Mouse (Mus musculus) right cerebral cortex, adult 18-20 months (tissue): Measurements from ENCODE around the gene Sars2.
A peak's percentile ranks its signal among the peaks of the same experiment; 100 is the strongest.

Experiments
- DNase-seq: peaks from one replicate; pipeline ENCODE4 v3.0.0; 2022; ENCODE audit warnings: mixed read lengths

Sars2 gene

DNA sequence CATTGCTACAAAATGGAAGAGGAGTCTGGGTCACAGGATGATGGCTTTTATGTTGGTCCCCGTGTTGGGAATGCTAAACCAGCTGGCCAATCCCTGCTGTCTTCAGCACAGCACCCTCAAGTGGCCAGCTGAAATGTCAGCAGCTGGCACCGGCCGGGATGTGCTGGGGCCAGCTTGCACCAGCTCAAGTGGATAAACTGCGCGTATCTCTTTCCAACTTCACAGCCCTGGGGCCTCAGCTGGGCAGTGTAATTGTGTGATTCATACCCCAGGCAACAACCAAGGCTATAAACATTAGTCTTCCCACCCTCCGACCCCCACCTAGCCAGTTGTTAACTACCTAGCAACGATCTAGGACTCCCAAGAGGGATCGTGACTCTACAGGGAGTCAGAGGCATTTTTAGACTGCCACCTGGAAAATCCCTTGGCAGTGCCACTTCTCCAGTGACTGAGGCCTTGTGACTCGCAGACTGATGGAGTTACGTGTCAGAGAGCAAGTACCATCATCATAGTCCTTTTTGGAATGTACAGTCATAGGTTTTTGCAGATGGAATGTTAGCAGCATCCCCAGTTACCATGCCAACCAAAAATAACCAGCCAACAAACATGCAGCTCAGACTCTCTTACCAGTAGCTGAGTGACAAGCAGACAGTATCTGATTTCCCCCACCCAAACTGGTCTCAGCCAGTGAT, 14.0 kb upstream of the Sars2 start:
- peak; percentile 46 for DNase-seq

DNA sequence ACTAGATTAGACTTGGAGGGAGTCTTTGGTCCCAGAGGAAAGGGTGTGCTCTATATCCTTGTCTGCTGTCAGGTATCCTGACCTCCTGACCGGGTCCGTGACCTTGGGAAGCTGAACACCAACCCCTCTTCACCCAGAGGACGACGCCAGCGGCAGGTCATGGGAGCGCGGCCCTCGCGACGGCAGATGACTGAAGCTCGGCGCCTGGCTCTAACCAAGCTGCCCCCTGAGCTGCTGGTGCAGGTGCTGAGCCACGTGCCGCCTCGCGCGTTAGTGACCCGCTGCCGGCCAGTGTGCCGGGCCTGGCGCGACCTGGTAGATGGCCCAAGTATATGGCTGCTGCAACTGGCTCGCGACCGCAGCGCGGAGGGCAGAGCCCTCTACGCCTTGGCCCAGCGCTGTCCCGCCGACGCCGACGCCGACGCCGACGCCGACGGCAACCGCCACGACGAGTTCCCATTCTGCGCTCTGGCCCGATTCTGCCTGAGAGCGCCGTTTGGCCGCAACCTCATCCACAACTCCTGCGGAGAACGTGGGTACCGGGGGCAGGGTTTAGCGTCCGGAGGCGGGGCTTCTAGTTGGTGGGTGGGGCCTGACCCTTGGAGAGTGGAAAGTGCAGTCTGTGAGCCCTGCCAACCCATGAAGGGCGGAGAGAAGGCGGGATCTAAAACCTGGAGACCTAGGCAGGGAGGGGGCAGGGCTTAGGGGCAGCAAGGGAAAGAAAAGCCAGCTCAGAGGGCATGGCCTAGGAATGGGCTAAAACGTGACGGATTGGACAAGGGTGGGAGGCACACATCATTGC, 9.2 kb upstream of the Sars2 start:
- peak; percentile 57 for DNase-seq

DNA sequence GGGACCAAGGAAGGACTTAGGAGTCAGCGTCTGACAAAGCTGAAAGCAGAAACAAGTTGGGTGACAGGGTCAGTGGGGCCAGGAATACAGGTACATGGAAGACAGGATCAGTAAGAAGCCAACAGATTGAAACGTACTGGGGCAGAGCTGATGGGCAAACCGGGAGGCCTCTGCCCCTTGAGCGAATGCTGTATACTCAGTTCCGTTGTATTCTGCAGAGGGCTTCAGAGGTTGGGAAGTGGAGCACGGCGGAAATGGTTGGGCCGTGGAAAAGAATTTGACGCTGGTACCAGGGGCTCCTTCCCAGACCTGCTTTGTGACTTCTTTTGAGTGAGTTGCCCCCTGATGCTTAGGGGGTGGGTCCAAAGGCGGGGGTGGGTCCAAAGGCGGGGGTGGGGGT, 8.6 kb upstream of the Sars2 start:
- DNase-seq: no peak

DNA sequence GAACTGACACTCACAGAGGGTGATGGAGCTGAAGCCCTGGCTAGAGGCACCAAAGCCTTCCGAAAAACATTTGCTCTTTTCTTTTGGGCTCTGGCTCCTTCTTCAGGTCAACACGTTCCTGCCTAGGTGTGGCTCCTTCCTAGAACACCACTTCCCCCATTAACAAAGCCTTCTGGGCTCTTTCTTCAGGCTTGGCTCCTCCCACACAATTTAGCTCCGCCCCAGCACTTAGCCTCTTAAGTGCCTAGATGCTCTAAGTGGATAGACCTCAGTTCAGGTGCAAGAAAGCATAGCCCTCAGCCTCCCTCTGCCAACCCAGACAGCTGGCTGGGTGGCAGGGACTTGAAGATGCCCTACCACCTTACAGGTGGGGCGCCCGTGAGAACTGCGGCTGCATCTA, 6.1 kb upstream of the Sars2 start:
- DNase-seq: no peak

DNA sequence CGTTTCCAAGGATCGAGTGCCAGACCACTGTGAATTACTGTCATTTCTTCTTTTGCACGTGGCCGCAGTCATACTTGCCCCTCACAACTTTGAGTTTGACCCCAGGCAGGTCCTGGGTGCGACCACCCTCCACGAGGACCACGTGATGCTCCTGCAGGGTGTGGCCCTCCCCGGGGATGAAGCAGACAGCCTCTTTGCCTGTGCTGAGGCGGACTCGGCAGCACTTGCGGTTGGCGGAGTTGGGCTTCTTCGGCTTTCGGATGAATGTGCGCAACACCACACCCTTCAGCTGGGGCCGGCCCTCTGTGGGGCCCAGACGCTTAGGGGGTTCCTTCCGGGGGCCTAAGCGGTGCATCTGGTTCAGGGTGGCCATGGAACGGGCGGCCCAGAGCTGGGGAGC, 2.0 kb upstream of the Sars2 start:
- no peak for DNase-seq

DNA sequence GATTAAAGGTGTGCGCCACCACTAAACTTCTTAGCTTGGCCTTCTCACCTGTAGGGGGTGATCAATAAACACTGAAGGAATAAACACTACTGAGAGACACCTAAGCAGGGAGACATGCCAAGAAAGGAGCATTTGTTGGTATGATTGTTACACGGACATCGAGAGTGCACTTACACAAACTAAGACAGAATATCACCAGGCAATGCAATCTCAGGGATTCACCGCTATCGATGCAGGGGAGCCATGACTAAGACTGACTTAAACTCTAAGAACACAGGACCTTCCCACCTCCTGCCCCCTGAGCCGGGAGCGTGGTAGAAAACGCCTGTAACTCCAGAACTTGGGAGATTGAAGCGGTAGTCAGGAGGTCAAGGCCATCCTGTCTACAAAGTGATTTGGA, 843 bp upstream of the Sars2 start:
- DNase-seq: no peak

DNA sequence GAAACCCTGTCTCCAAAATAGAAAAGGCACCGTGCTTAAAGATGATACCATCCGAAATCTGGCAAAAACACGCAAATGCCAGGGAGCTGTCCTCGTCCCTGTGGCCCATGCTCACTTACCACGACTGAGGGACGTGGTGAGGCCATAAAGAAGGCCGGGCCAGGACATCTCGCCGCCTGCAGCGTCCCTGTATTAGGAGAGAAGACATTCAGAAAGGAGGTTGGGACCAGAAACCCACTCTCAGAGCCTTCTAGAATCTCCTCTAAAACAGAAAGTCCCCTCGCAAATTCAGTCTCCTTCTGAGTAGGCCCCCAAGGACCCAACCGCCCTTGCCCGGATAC, 454 bp upstream of the Sars2 start:
- DNase-seq: no peak

DNA sequence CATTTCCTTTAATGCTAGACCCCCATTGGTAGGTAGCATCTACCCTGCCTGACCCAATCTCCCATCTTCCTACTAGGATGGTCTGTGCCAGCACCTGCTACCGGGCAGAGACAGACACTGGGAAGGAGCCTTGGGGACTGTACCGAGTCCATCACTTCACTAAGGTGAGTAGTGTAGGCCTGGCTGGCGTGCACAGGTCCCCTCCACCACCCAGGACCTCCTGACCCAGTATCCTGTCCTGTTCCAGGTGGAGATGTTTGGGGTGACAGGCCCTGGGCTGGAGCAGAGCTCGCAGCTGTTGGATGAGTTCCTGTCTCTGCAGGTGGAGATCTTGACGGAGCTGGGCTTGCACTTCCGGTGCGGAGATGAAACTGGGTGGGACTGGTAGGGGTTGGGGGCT, 8.1 kb downstream of the Sars2 start:
- no peak for DNase-seq

DNA sequence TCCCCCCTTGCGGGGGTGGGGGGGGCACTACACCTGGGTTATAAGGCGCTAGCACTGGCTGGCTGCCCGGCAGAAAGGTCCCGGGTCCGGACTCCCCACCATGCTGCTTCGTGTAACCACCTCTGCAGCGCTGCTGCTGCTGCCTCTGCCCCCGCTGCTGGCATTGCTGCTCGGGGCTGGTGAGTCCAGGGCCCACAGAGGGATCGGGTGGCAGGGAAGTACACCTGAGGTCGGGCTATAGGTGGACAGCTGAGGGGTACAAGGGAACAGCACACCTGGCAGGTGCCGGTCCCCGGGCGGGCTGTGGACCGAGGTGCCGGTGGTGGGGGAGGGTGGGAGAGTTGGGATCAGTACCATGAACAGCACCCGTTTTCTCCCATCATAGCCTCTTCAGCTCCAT, 14.3 kb downstream of the Sars2 start, which contains the start of gene Ccer2:
Gene Ccer2 (plus strand): TSS at position 96 of the 400 bp plus-strand sequence.
- DNase-seq: no peak

DNA sequence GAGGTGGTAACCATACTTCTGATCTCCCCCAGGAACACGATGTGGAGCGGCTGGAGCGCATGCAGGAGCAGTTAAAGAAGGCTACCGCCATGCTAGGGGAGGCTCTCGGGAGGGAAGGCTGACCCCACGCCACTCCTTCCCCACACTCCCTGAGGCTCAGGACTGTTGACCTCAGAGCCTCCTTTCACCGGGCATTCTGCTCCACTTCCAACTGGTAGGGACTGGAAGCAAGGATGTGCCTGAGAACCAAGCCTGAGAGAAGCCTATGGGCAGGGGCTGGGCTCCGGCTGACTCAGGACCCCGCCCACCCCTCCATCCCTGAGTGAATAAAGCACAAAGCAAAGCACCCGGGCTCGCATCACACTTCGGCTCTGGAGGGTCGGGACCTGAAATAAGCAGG, 16.8 kb downstream of the Sars2 start:
- DNase-seq: no peak

DNA sequence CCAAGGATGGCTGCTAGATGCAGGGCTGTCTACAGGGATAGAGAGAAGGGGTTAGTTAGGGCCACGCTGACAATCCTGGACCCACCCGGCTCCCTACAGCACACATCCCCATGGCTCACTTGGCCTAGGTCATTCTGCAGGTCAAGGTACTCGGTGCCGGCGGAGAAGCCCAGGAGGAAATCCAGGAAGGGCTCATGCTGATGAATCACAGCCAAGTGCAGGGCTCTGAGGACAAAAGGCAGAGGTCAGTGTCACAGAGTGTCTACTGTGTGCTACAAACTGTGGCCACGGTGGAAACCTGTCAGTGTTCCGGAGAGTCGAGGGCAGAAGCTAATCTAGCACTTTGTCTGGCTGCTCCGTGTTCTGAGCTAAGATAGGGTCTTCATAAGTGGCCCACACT, 20.1 kb downstream of the Sars2 start:
- no peak for DNase-seq

DNA sequence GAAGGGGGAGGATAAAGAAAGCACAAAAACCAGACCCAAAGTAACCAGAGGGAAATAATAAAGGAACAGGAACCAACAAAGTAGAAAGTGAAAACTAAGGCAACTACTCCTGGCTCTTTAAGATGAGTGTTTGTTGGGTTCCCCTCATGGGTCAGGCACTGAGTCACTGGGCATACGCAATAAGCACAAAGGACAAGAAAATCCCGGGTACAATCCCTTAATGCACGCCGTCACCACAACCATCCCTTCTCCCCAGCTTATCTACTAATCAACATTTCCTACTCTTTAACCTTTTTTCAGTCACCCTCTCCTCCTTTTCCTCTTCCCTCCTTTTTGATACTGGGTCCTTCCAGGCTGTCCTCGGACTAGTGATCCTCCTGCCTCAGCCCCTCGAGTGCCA, 23.4 kb downstream of the Sars2 start:
- DNase-seq: no peak

DNA sequence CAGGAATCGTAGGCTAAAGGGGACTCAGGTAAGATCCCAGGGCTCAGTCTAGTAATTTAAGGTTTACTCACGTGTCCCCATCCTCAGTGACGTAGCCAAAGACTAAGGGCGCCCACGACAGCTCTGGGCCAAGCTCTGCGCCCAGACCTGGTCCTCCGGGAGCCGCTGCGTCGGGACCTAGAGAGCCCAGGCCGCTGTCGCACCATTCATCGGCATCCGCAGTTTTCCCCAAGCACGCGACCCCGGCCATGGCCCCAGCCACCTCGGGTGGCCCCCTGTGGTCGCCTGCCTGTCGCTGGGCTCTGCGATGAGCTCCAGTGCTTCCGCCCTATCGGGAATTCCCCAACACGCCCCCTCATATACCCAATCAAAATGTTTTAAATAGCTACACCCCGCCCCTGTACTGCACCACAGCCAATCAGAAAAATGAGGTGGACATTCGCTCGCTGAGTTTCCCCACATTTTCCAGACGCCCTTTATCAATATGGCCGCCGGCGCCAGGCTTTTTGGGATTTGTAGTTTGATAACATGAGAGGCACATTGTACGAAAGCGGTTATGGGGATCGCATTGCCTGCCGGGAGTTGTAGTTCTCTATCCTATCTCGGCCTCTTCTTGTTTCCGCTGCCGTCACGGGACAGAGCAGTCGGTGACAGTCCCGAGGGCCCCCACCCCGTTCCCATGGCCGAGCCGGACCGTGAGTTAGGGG, 24.5 kb downstream of the Sars2 start, which contains the start of gene Sirt2:
Gene Sirt2 (plus strand): TSS at position 563 of the 707 bp plus-strand sequence.
- peak; percentile 99 for DNase-seq

DNA sequence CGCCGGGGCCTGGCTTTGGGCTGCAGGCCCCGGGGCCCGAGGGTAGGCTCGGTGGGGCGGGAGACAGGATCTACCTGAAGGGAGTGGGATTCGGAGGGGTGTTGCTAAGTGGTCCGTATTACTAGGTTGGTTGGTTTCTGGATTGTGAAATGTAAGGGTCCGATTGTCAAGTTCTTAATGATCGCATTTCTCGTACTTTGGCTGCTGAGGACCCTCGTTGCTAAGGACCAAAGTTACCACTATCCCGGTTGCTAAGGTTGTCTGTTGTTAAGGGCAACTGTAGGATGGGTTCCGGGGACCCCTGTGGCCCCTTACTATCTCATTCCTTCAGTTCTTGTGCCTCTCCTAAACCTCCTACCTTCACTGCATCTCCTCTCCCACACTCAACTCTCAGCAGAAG, 25.1 kb downstream of the Sars2 start:
- DNase-seq: no peak

DNA sequence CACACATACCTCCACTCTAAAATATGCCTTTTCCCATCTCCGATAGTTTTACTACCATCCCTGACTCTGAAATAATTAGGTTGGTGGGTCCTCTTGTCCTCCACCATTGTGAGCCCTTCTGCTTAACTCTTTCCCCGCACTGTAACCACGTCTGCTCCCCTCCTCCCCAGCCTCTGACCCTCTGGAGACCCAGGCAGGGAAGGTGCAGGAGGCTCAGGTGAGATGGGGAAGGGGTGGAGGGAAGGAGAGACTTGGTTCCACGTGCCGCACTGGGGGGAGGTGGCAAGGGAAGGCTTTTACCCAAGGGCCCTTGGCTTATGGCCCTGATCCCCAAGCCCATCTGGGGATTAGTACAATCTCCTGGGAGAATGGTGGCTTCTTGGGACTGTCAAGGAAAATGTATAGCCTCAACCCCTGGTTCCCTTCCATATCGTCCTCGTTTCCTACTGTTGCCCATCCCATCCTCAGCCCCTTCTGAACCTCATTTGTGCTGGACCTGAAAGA, 25.7 kb downstream of the Sars2 start, which contains the start of gene Nfkbib:
Gene Nfkbib (minus strand): TSS at position 51 of the 504 bp plus-strand sequence.
- DNase-seq: no peak

DNA sequence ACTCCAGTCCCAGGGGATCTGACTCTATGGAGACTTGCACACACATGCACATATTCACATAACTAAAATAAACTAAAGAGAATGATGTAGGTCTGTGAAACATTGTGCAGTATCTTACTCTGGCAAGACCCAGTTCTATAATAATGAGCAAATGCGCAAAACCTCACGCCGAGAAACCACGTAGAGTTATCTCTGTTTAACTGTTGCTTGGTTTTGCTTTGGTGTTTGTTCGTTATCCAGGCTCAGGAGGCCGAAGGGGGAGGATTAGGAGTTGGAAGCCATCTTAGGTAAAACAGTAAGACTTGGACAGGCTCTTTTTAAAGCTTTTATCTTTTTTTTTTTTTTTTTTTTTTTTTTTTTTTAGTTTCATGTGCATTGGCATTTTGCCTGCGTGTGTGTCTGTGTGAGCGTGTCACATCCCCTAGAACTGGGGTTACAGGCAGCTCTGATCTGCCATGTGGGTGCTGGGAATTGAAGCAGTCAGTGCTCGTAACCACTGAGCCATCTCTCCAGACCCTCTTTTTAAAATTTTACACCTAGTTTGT, 27.7 kb downstream of the Sars2 start:
- DNase-seq: no peak

DNA sequence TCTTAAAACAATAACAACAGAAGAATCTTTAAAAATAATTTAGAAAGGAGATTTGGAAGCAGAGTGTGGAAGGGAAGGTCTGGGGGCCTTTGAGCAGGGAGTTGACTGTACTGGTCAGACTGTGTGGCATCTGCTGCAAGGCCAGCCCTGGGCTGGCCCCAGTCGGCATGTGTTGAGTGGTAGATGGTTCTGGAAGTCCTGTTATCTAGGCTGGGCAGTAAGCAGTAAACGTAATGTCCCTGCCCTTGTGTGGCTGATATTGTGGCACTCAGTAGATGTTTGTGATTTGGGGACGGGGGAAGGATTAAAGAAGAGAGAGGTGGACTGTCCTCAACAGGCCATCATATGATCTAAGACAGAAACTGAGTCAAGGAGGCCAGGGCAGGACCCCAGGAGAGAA, 28.5 kb downstream of the Sars2 start:
- no peak for DNase-seq

DNA sequence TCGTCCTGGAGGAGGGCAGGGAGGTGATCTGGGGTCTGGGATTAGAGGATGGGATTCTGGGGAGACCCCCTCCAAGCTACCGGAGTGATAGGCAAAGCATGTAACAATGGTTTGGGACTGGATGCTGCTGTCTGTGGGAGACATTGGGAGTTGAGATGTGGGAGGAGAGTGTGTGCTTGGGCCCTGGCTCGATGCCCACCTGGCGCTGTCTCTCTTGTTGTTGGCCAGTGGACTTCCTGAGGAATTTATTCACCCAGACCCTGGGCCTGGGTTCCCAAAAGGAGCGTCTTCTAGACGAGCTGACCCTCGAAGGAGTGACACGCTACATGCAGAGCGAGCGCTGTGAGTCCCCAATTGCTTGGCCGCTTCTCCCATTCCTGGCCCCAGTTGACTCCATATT, 30.1 kb downstream of the Sars2 start:
- DNase-seq: no peak

DNA sequence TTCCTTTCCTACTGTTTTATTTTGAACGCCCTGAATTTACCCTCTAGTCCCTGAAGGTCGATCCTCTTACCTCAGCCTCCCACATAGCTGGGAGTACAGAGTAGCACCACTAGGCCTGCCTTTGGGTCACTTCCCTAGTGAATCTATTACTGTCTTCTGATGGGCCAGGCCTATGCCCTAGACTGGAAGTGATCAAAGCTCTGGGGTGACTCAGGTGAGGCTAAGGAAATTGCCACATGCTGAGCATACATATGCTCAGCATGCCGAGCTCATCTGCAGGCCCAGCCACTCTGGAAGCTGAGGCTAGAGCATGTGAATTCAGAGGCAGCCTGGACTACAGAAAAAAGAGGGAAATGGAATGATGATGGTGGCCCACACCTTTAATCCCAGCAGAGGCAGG, 31.4 kb downstream of the Sars2 start:
- no peak for DNase-seq

DNA sequence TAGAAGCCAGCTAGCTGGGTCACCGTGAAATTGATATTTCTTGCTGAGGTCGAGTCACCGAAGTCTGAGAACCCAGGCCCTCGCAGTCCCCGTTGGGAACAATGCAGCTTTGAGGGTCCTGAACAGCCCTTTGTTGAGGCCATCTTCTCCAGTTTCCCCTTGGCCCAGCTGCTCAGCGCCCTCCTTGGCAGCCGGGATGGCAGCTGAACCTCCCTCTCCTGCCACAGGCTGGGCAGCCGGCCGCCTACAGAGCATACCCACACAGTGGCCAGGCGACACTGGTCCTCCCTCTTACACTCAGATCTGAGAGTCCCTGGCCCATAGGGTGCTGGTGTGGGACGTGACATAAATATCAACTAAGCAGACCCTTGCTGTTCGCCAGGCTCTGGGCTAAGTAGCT, 32.4 kb downstream of the Sars2 start:
- DNase-seq: peak; percentile 48

DNA sequence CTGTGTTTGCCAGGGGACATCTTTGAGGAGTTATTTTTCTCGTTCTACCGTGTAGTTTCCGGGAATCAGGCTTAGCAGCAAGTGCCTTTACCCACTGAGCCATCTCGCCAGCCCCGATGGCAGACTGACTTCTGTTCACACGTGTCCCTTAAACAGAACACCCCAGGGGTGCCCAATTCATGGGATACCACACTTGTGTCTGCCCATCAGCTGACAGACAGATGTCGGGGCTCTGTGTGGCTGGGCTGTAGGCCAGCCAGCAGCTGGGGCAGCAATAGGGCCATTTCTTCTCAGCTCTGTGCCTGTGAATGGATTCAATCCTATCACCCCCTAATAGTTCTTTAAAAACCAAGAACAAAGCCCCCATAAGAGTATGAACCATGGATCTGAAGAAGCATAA, 33.3 kb downstream of the Sars2 start:
- DNase-seq: no peak

DNA sequence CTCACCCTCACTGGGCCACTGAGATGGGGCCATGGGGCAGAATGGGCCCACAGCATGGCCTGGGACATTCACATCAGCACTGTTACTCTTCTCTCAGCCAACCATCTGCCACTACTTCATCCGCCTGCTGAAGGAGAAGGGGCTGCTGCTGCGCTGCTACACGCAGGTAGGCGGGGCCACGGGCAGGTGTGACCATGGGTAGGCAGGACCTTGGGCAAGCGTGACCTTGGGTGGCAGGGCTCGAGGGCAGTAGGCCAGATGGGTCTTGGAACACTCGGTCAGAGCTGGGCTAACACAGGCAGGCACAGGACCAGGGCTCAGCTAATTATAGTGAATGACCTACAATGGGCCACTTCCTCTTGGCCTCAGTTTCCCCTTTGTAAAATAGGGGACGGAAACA, 37.0 kb downstream of the Sars2 start:
- no peak for DNase-seq

DNA sequence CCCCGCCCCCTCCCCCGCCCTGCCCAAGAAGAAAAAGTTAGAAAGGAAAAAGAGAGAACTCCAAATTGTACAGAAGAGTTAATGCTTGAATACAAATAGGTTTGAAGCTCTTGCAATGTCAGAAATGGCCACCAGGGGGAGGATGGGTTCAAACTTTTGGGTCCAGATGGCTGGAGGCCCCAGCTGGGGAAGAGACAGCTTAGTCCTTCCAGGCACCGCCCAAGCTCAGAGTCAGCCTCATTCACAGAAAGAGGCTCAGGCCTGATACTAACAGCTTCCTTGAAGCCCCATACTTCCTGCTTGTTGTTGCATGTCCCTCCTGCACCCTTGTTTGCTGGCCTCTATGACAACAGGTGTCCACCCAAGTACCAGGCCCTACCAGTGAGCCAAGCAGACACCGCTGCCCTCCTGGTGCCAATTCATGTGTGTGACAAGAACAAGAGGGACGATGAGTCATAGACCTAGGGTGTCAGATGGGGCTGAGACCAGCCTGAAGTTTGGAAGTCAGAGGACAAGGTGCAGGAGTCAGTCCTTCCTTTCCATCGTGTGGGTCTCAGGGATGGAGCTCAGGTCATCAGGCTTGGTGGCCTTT, 38.4 kb downstream of the Sars2 start:
- peak; percentile 84 for DNase-seq
